Mouse (Mus musculus): ENCODE results near the gene Nlrc5. TPM values are rescaled to one million over a fixed set of nuclear protein-coding genes. Genes with fewer than 3 reads are reported as not detected.

Nlrc5 gene
- polyA plus RNA-seq (2014; fragmentation: Illumina TruSeq; extraction: RNeasy Lipid Tissue Mini Kit (QIAGEN cat#74804); ENCODE audit: low read depth, low replicate concordance), result 6.7 TPM

GRCm38 (mm10) chr8:94433981-94434466 lies at the start of gene Nlrc5:
Gene Nlrc5, plus strand, starts transcription at chr8:94434356.

GRCm38 (mm10) chr8:94386214-94387026 lies 47.7 kb upstream of the Nlrc5 start, which contains the start of gene Herpud1:
Gene Herpud1, plus strand, starts transcription at chr8:94386438.

GRCm38 (mm10) chr8:94532873-94533671 lies 98.9 kb downstream of the Nlrc5 start, which contains the start of gene Cpne2:
Gene Cpne2, plus strand, starts transcription at chr8:94532990.

Other genes starting within 250 kb of the Nlrc5 start
- gene Nup93, start 219.8 kb upstream of the Nlrc5 start, polyA plus RNA-seq (2014; fragmentation: Illumina TruSeq; extraction: RNeasy Lipid Tissue Mini Kit (QIAGEN cat#74804); ENCODE audit: low read depth, low replicate concordance), result 23.6 TPM
- 0.66 TPM for gene Slc12a3, start 105.2 kb upstream of the Nlrc5 start, polyA plus RNA-seq (2014; fragmentation: Illumina TruSeq; extraction: RNeasy Lipid Tissue Mini Kit (QIAGEN cat#74804); ENCODE audit: low read depth, low replicate concordance)
- gene Herpud1, start 47.9 kb upstream of the Nlrc5 start, polyA plus RNA-seq (2014; fragmentation: Illumina TruSeq; extraction: RNeasy Lipid Tissue Mini Kit (QIAGEN cat#74804); ENCODE audit: low read depth, low replicate concordance), result 100 TPM
- 1.2 TPM for gene Cpne2, start 98.6 kb downstream of the Nlrc5 start, polyA plus RNA-seq (2014; fragmentation: Illumina TruSeq; extraction: RNeasy Lipid Tissue Mini Kit (QIAGEN cat#74804); ENCODE audit: low read depth, low replicate concordance)
- 63.6 TPM for gene Rspry1, start 167.6 kb downstream of the Nlrc5 start, polyA plus RNA-seq (2014; fragmentation: Illumina TruSeq; extraction: RNeasy Lipid Tissue Mini Kit (QIAGEN cat#74804); ENCODE audit: low read depth, low replicate concordance)
- gene Fam192a, start 167.6 kb downstream of the Nlrc5 start, polyA plus RNA-seq (2014; fragmentation: Illumina TruSeq; extraction: RNeasy Lipid Tissue Mini Kit (QIAGEN cat#74804); ENCODE audit: low read depth, low replicate concordance), result 88.4 TPM
- gene Arl2bp, start 232.2 kb downstream of the Nlrc5 start, polyA plus RNA-seq (2014; fragmentation: Illumina TruSeq; extraction: RNeasy Lipid Tissue Mini Kit (QIAGEN cat#74804); ENCODE audit: low read depth, low replicate concordance), result 906 TPM

Data from testis, adult 10 weeks (tissue).